Mouse (Mus musculus): ENCODE measurements around the gene Pinlyp. TPM values are rescaled to one million over a fixed set of nuclear protein-coding genes. Genes with fewer than 3 reads are reported as not detected.
"Not testable (repeated sequence)": the region's sequence is repeated elsewhere in the genome, so short reads cannot be mapped to it uniquely, and the experiment has no call there.

Gene Pinlyp
- polyA plus RNA-seq, 1 experiment from 2014 or later = 0.28 TPM

- Histone ChIP-seq H3K4me2 (replicated peaks; ENCODE audit: low read depth, low read length) (no peak overlapping the region), H3K9ac (ENCODE audit: low read depth, low read length) (no peak overlapping the region), H3K27me3 (ENCODE audit: control insufficient read depth, insufficient read depth, low read length) (no peaks in the 10 kb centered on the region), H3K27ac (ENCODE audit: low read depth, low read length) (no peak overlapping the region), H3K9me3 (ENCODE audit: control insufficient read depth, low read length) (no peaks in the 10 kb centered on the region), H3K4me3 (ENCODE audit: low read depth, low read length) (no peak overlapping the region), H3K36me3 (ENCODE audit: control insufficient read depth, insufficient read depth, low read length) (no peaks in the 10 kb centered on the region), H3K4me1 (replicated peaks; ENCODE audit: control insufficient read depth, insufficient read depth, low read length) (no peaks in the 10 kb centered on the region)
- DNase-seq (ENCODE audit: low spot score) = no peak
- no peak for ATAC-seq (ENCODE audit: low FRiP score)
- WGBS = 84% methylated on average over 6 of the region's 6 CpGs
Measured at GRCm38 (mm10) chr7:24523723-24524122, 22.2 kb downstream of the Pinlyp start.

- Histone ChIP-seq H3K27me3 (ENCODE audit: control insufficient read depth, insufficient read depth, low read length) (no peaks in the 10 kb centered on the region), H3K9ac (ENCODE audit: low read depth, low read length) (no peak overlapping the region), H3K4me3 (ENCODE audit: low read depth, low read length) (no peak overlapping the region), H3K36me3 (ENCODE audit: control insufficient read depth, insufficient read depth, low read length) (no peaks in the 10 kb centered on the region), H3K4me1 (replicated peaks; ENCODE audit: control insufficient read depth, insufficient read depth, low read length) (no peaks in the 10 kb centered on the region), H3K27ac (ENCODE audit: low read depth, low read length) (no peak overlapping the region), H3K9me3 (ENCODE audit: control insufficient read depth, low read length) (no peaks in the 10 kb centered on the region), H3K4me2 (replicated peaks; ENCODE audit: low read depth, low read length) (no peak overlapping the region)
- no peak for DNase-seq (ENCODE audit: low spot score)
- 65% methylated on average over 5 of the region's 5 CpGs for WGBS
- ATAC-seq (ENCODE audit: low FRiP score) = no peak
Measured at GRCm38 (mm10) chr7:24522805-24523204, 23.1 kb downstream of the Pinlyp start.

DNA sequence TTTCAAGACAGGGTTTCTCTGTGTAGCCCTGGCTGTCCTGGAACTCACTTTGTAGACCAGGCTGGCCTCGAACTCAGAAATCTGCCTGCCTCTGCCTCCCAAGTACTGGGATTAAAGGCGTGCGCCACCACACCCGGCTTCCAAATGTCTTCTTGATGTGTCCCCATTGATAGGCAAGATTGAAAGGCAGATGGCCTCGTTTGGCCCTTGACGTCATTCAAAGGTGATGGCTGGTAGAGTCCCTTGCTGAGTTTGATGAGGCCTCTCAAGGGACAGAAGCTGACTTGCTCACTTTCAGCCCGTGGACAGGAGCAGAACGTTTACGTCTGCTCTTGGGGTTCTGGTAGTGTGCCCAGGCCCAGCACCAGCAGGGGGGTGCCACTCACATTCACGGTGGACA lies 25.9 kb downstream of the Pinlyp start:
- ATAC-seq (ENCODE audit: low FRiP score); H3K4me3 ChIP-seq (ENCODE audit: low read depth, low read length); H3K4me2 ChIP-seq (replicated peaks; ENCODE audit: low read depth, low read length); DNase-seq (ENCODE audit: low spot score); H3K27me3 ChIP-seq (ENCODE audit: control insufficient read depth, insufficient read depth, low read length); H3K9me3 ChIP-seq (ENCODE audit: control insufficient read depth, low read length); H3K27ac ChIP-seq (ENCODE audit: low read depth, low read length); H3K9ac ChIP-seq (ENCODE audit: low read depth, low read length); H3K4me1 ChIP-seq (replicated peaks; ENCODE audit: control insufficient read depth, insufficient read depth, low read length); H3K36me3 ChIP-seq (ENCODE audit: control insufficient read depth, insufficient read depth, low read length): not testable (repeated sequence)
- WGBS = 88% methylated on average over 10 of the region's 10 CpGs

DNA sequence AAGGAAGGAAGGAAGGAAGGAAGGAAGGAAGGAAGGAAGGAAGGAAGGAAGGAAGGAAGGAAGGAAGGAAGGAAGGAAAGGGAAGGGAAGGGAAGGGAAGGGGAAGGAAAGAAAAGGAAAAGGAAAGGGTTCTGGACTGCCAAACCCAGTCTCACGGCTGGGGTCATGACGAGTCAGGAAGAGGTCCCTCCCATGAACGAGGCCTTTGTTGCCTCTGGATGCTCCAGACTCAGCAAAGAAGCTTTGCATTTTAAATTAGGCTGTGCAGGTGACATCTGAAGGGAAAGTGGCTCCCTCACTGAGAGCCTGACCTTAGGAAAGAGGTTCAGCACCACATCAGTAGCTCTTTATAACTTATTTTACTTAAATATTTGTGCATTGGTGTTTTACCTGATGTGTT lies 26.8 kb downstream of the Pinlyp start:
- ATAC-seq (ENCODE audit: low FRiP score) (no peak), DNase-seq (ENCODE audit: low spot score) (no peak)
- Histone ChIP-seq H3K27me3 (ENCODE audit: control insufficient read depth, insufficient read depth, low read length) (no peaks in the 10 kb centered on the region), H3K27ac (ENCODE audit: low read depth, low read length) (no peak overlapping the region), H3K9me3 (ENCODE audit: control insufficient read depth, low read length) (no peaks in the 10 kb centered on the region), H3K36me3 (ENCODE audit: control insufficient read depth, insufficient read depth, low read length) (no peaks in the 10 kb centered on the region), H3K9ac (ENCODE audit: low read depth, low read length) (no peak overlapping the region), H3K4me3 (ENCODE audit: low read depth, low read length) (no peak overlapping the region), H3K4me2 (replicated peaks; ENCODE audit: low read depth, low read length) (no peak overlapping the region), H3K4me1 (replicated peaks; ENCODE audit: control insufficient read depth, insufficient read depth, low read length) (no peaks in the 10 kb centered on the region)
- WGBS = 52% methylated on average over 3 of the region's 3 CpGs

DNA sequence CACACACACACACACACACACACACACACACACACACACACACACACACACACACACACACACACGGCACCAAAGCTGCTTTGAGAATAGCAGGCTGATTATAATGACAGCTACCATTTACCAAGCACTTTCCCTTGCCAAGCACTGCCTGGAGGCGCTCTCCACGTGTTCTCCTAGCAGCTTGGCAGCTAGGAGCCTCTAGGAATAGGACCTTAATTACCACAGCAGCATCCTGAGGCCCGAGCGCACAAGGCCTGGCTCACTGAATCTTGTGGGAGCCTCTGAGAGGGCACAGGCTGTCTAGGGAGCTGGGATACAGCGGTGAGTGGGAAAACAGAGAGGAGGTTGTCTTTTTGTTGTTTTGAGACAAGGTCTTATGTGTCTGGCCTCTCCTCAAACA lies 28.3 kb downstream of the Pinlyp start:
- no peak overlapping the region for H3K9ac ChIP-seq (ENCODE audit: low read depth, low read length)
- H3K27me3 ChIP-seq (ENCODE audit: control insufficient read depth, insufficient read depth, low read length) = no peaks in the 10 kb centered on the region
- no peaks in the 10 kb centered on the region for H3K36me3 ChIP-seq (ENCODE audit: control insufficient read depth, insufficient read depth, low read length)
- no peak for DNase-seq (ENCODE audit: low spot score)
- H3K4me2 ChIP-seq (replicated peaks; ENCODE audit: low read depth, low read length) = no peak overlapping the region
- no peaks in the 10 kb centered on the region for H3K9me3 ChIP-seq (ENCODE audit: control insufficient read depth, low read length)
- no peak for ATAC-seq (ENCODE audit: low FRiP score)
- H3K4me1 ChIP-seq (replicated peaks; ENCODE audit: control insufficient read depth, insufficient read depth, low read length) = no peaks in the 10 kb centered on the region
- no peak overlapping the region for H3K27ac ChIP-seq (ENCODE audit: low read depth, low read length)
- WGBS = 61% methylated on average over 6 of the region's 6 CpGs
- no peak overlapping the region for H3K4me3 ChIP-seq (ENCODE audit: low read depth, low read length)

GRCm38 (mm10) chr7:24517077-24517476 lies 28.8 kb downstream of the Pinlyp start:
- 31% methylated on average over 5 of the region's 5 CpGs for WGBS

DNA sequence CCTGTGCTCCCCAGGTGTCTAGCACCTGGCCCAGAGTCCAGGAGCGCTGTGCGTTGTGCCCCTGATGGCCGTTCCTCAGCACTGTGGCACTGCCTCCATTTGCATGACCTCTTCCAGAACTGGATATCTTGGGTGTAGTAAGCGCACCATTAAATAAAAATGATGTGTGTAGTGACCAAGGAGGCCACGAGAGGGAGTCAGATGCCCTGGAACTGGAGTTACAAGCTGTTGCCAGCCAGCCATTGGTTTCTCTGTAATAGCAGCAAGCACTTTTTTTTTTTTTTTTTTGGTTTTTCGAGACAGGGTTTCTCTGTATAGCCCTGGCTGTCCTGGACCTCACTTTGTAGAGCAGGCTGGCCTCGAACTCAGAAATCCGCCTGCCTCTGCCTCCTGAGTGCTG lies 29.6 kb downstream of the Pinlyp start:
- 65% methylated on average over 8 of the region's 8 CpGs for WGBS
- not testable (repeated sequence) for H3K27ac ChIP-seq (ENCODE audit: low read depth, low read length); H3K9me3 ChIP-seq (ENCODE audit: control insufficient read depth, low read length); H3K4me1 ChIP-seq (replicated peaks; ENCODE audit: control insufficient read depth, insufficient read depth, low read length); H3K36me3 ChIP-seq (ENCODE audit: control insufficient read depth, insufficient read depth, low read length); H3K9ac ChIP-seq (ENCODE audit: low read depth, low read length); H3K4me3 ChIP-seq (ENCODE audit: low read depth, low read length); H3K4me2 ChIP-seq (replicated peaks; ENCODE audit: low read depth, low read length); H3K27me3 ChIP-seq (ENCODE audit: control insufficient read depth, insufficient read depth, low read length); ATAC-seq (ENCODE audit: low FRiP score)
- peak; percentile 45 for DNase-seq (ENCODE audit: low spot score)

More at GRCm38 (mm10) chr7:24517077-24517476, 28.8 kb downstream of the Pinlyp start:
- Histone ChIP-seq H3K4me1 (replicated peaks; ENCODE audit: control insufficient read depth, insufficient read depth, low read length) (no peaks in the 10 kb centered on the region), H3K9me3 (ENCODE audit: control insufficient read depth, low read length) (no peaks in the 10 kb centered on the region), H3K4me3 (ENCODE audit: low read depth, low read length) (no peak overlapping the region), H3K36me3 (ENCODE audit: control insufficient read depth, insufficient read depth, low read length) (no peaks in the 10 kb centered on the region; the same call in 1 of the 2 replicates), H3K4me2 (replicated peaks; ENCODE audit: low read depth, low read length) (no peak overlapping the region), H3K27me3 (ENCODE audit: control insufficient read depth, insufficient read depth, low read length) (no peaks in the 10 kb centered on the region), H3K27ac (ENCODE audit: low read depth, low read length) (no peak overlapping the region), H3K9ac (ENCODE audit: low read depth, low read length) (no peak overlapping the region)
- ATAC-seq (ENCODE audit: low FRiP score) = no peak
- DNase-seq (ENCODE audit: low spot score) = no peak

- H3K36me3 ChIP-seq (ENCODE audit: control insufficient read depth, insufficient read depth, low read length) = no peaks in the 10 kb centered on the region; the same call in 1 of the 2 replicates
- ATAC-seq (ENCODE audit: low FRiP score) = no peak
Measured at GRCm38 (mm10) chr7:24512355-24512754, 33.6 kb downstream of the Pinlyp start, which contains the start of gene AC161166.1. Gene AC161166.1 (minus strand): TSS chr7:24512455.

GRCm38 (mm10) chr7:24507726-24508114 lies 38.2 kb downstream of the Pinlyp start:
- WGBS = 3% methylated on average over 20 of the region's 20 CpGs
- Histone ChIP-seq H3K27me3 (ENCODE audit: control insufficient read depth, insufficient read depth, low read length) (no peaks in the 10 kb centered on the region), H3K36me3 (ENCODE audit: control insufficient read depth, insufficient read depth, low read length) (no peaks in the 10 kb centered on the region; the same call in 1 of the 2 replicates), H3K4me3 (ENCODE audit: low read depth, low read length) (peak overlapping the region; percentile 67), H3K9me3 (ENCODE audit: control insufficient read depth, low read length) (no peaks in the 10 kb centered on the region), H3K4me2 (replicated peaks; ENCODE audit: low read depth, low read length) (peak overlapping the region; percentile 83), H3K27ac (ENCODE audit: low read depth, low read length) (peak overlapping the region; percentile 100), H3K4me1 (replicated peaks; ENCODE audit: control insufficient read depth, insufficient read depth, low read length) (peaks cover 4% of the 10 kb centered on the region), H3K9ac (ENCODE audit: low read depth, low read length) (peak overlapping the region; percentile 93)
- DNase-seq (ENCODE audit: low spot score) (no peak), ATAC-seq (ENCODE audit: low FRiP score) (peak; percentile 22)

More at GRCm38 (mm10) chr7:24512355-24512754, 33.6 kb downstream of the Pinlyp start, which contains the start of gene AC161166.1:
- WGBS = 90% methylated on average over 7 of the region's 7 CpGs
- Histone ChIP-seq H3K4me3 (ENCODE audit: low read depth, low read length) (no peak within 1 kb of the TSS), H3K27ac (ENCODE audit: low read depth, low read length) (no peak within 1 kb of the TSS), H3K27me3 (ENCODE audit: control insufficient read depth, insufficient read depth, low read length) (no peaks in the 10 kb centered on the region), H3K9ac (ENCODE audit: low read depth, low read length) (no peak within 1 kb of the TSS), H3K4me2 (replicated peaks; ENCODE audit: low read depth, low read length) (no peak within 1 kb of the TSS), H3K4me1 (replicated peaks; ENCODE audit: control insufficient read depth, insufficient read depth, low read length) (no peaks in the 10 kb centered on the region), H3K9me3 (ENCODE audit: control insufficient read depth, low read length) (no peaks in the 10 kb centered on the region)
- DNase-seq (ENCODE audit: low spot score) = no peak

Measured in hindbrain, embryonic 11.5 days (tissue).